Mouse (Mus musculus) MEL (cell line): ENCODE results near the gene Gm42420.

Experiments used
- BHLHE40 ChIP-seq: IDR thresholded peaks from 2 replicates; pipeline ENCODE4 v1.6.1; 2012; ENCODE audit warnings: low read depth, mild to moderate bottlenecking, inconsistent platforms, low read length, improper control_type of control experiment, borderline replicate concordance
- CHD2 ChIP-seq: IDR thresholded peaks from 2 replicates; pipeline ENCODE4 v1.6.1; 2011; ENCODE audit warnings: low read length, improper control_type of control experiment
- CTCF ChIP-seq, 3 experiments: IDR thresholded peaks in 2 of 3; conservative IDR thresholded peaks in 1 of 3; 2 replicates each; pipeline ENCODE4 v1.5.1; 2011 to 2012; ENCODE audit warnings: low read length in 3 of 3, low read depth in 2 of 3, mild to moderate bottlenecking in 2 of 3, improper control_type of control experiment in 1 of 3, inconsistent platforms in 1 of 3, mixed read lengths in 1 of 3, moderate library complexity in 1 of 3; ENCODE audit not compliant: control insufficient read depth in 1 of 3, insufficient read depth in 1 of 3, poor library complexity in 1 of 3, severe bottlenecking in 1 of 3
- KAT2A ChIP-seq: conservative IDR thresholded peaks from 2 replicates; pipeline ENCODE4 v1.6.1; 2012; ENCODE audit warnings: low read depth, low read length, improper control_type of control experiment, inconsistent platforms
- MXI1 ChIP-seq: IDR thresholded peaks from 2 replicates; pipeline ENCODE4 v1.6.1; 2011; ENCODE audit warnings: mild to moderate bottlenecking, low read depth, low read length, improper control_type of control experiment
- MYC ChIP-seq: IDR thresholded peaks from 2 replicates; pipeline ENCODE4 v1.6.1; 2011; ENCODE audit warnings: low read depth, mild to moderate bottlenecking, low read length, improper control_type of control experiment, moderate library complexity
- POLR2A ChIP-seq, 2 experiments: IDR thresholded peaks; 2 replicates each; pipeline ENCODE4 v1.6.1; 2011 to 2012; ENCODE audit warnings: low read length in 2 of 2, mild to moderate bottlenecking in 2 of 2, control low read depth in 1 of 2, improper control_type of control experiment in 1 of 2, low read depth in 1 of 2, moderate library complexity in 1 of 2; ENCODE audit not compliant: control insufficient read depth in 1 of 2, insufficient read depth in 1 of 2, poor library complexity in 1 of 2
- POLR2AphosphoS5 ChIP-seq: IDR thresholded peaks from 2 replicates; pipeline ENCODE4 v1.6.1; 2012; ENCODE audit warnings: low read depth, borderline replicate concordance, mild to moderate bottlenecking, inconsistent platforms, low read length, moderate library complexity, mixed read lengths
- SIN3A ChIP-seq: IDR thresholded peaks from 2 replicates; pipeline ENCODE4 v1.6.1; 2012; ENCODE audit warnings: low read length, improper control_type of control experiment, inconsistent platforms
- TCF12 ChIP-seq: IDR thresholded peaks from 2 replicates; pipeline ENCODE4 v1.6.1; 2014; ENCODE audit warnings: low read depth, mild to moderate bottlenecking, inconsistent platforms, low read length, improper control_type of control experiment, moderate library complexity

DNA sequence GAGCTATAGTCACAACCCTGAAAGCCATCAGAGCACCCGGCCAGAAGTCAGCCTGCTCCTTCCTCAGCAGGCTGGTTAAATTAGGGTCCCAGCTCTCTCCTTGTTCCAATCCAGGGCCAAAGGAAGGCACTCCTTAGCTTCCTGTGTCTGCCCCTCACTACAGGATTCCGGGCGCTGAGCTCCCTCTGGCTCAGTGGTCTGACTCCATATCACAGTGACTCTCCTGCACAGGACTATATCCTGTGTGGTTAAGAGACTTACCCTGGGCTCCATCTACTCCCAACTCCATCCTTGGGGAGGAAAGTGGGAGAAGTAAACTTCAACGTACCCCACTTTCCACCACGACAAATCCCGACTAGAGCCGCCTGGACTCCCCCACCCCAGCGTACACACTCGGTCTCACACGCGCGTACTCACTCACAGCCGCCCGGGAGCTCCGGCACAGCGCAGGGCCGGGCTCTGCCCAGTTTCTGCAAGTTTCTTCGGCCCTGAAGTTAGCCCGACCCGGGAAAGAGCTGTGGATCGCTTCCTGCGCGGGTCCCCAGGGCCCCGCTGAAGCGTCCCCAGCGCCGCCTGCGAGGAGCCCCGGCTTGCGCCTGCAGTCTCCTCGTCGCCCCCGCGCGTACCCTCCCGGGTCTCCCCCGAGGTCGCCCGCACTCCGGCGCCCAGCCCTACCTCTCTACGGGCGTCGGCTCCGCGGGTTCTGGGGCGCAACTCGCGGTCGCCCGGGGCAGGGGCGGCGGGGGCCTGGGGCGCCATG lies 28.5 kb upstream of the Gm42420 start:
- TF ChIP-seq POLR2A (IDR thresholded peaks at IDR 0.05; ENCODE audit: control insufficient read depth in 1 of 2, insufficient read depth in 1 of 2, low read depth in 1 of 2, low read length in 2 of 2, poor library complexity in 1 of 2) = no peak
- no peak for TF ChIP-seq CTCF (IDR thresholded peaks at IDR 0.05 in 2 of 3, conservative IDR thresholded peaks at IDR 0.05 in 1 of 3; ENCODE audit: control insufficient read depth in 1 of 3, insufficient read depth in 1 of 3, low read depth in 2 of 3, low read length in 3 of 3, poor library complexity in 1 of 3, severe bottlenecking in 1 of 3)
- no peak for TF ChIP-seq MYC
- no peak for TF ChIP-seq TCF12
- no peak for TF ChIP-seq BHLHE40
- TF ChIP-seq CHD2 = no peak
- no peak for TF ChIP-seq KAT2A
- no peak for TF ChIP-seq SIN3A
- TF ChIP-seq MXI1 = no peak
- TF ChIP-seq POLR2AphosphoS5 = no peak
